25 mouse cellular contexts compared by ENCODE assay signal in genomic region chr10:53537596-53537995, GRCm38 (mm10). TPM values are rescaled to one million over a fixed set of nuclear protein-coding genes. Genes with fewer than 3 reads are reported as not detected.
DNase-seq lines count a peak whose midpoint lies in the region; ATAC-seq and TF ChIP-seq lines count a peak whose summit lies in the region.
"Had no signal": no experiment of that assay in that cellular context is flagged by ENCODE, and none has a peak within 500 bp of the region (broad histone marks: within the 10 kb centered on the region; RNA-seq: fewer than 3 reads in every experiment).

No protein-coding gene starts in this region.

- no peak overlapping the region for H3K9ac ChIP-seq in embryonic facial prominence, embryonic 14.5 days (ENCODE audit: low read depth, low read length)
- H3K9ac ChIP-seq in hindbrain, postnatal 0 days (replicated peaks; ENCODE audit: low read length), result no peak overlapping the region
- H3K9ac ChIP-seq in hindbrain, embryonic 11.5 days (ENCODE audit: low read depth, low read length), result no peak overlapping the region
- no peak overlapping the region for H3K9ac ChIP-seq in midbrain, embryonic 16.5 days (ENCODE audit: low read depth, low read length)
- H3K9ac ChIP-seq: embryonic facial prominence, embryonic 13.5 days; heart, embryonic 12.5 days; heart, embryonic 15.5 days; hindbrain, embryonic 14.5 days had no signal

- whole genome bisulfite sequencing in embryonic facial prominence, embryonic 14.5 days, result 74% methylated on average over 7 of the region's 7 CpGs
- WGBS in embryonic facial prominence, embryonic 10.5 days, result 83% methylated on average over 7 of the region's 7 CpGs
- 75% methylated on average over 7 of the region's 7 CpGs for WGBS in hindbrain, postnatal 0 days
- 83% methylated on average over 7 of the region's 7 CpGs for WGBS in hindbrain, embryonic 11.5 days
- 79% methylated on average over 7 of the region's 7 CpGs for WGBS in midbrain, embryonic 10.5 days
- 68% methylated on average over 7 of the region's 7 CpGs for WGBS in midbrain, embryonic 16.5 days

- no peaks in the 10 kb centered on the region for H3K9me3 ChIP-seq in embryonic facial prominence, embryonic 14.5 days (ENCODE audit: control insufficient read depth, low read length)
- H3K9me3 ChIP-seq in embryonic facial prominence, embryonic 10.5 days, result no peaks in the 10 kb centered on the region
- no peaks in the 10 kb centered on the region for H3K9me3 ChIP-seq in hindbrain, postnatal 0 days (ENCODE audit: low read length)
- H3K9me3 ChIP-seq in hindbrain, embryonic 11.5 days (ENCODE audit: control insufficient read depth, low read length), result no peaks in the 10 kb centered on the region
- H3K9me3 ChIP-seq in midbrain, embryonic 10.5 days (replicated peaks), result no peaks in the 10 kb centered on the region
- H3K9me3 ChIP-seq in midbrain, embryonic 16.5 days (replicated peaks; ENCODE audit: control insufficient read depth, low read length, poor library complexity, severe bottlenecking), result no peaks in the 10 kb centered on the region
- H3K9me3 ChIP-seq: embryonic facial prominence, embryonic 13.5 days; forebrain, embryonic 10.5 days; heart, embryonic 12.5 days; heart, embryonic 15.5 days; hindbrain, embryonic 10.5 days had no signal

- no peak overlapping the region for H3K27ac ChIP-seq in embryonic facial prominence, embryonic 14.5 days (replicated peaks; ENCODE audit: low read depth, low read length)
- H3K27ac ChIP-seq in embryonic facial prominence, embryonic 10.5 days (replicated peaks), result no peak overlapping the region
- no peak overlapping the region for H3K27ac ChIP-seq in hindbrain, postnatal 0 days
- H3K27ac ChIP-seq in hindbrain, embryonic 11.5 days (ENCODE audit: low read depth, low read length), result no peak overlapping the region
- H3K27ac ChIP-seq in midbrain, embryonic 10.5 days (replicated peaks), result peak overlapping the region; percentile 38; the same call in 1 of the 2 replicates
- H3K27ac ChIP-seq in midbrain, embryonic 16.5 days (ENCODE audit: low read length), result no peak overlapping the region
- H3K27ac ChIP-seq: embryonic facial prominence, embryonic 13.5 days; forebrain, embryonic 10.5 days; heart, embryonic 15.5 days; hindbrain, embryonic 10.5 days; hindbrain, embryonic 14.5 days had no signal

- no peak overlapping the region for H3K4me3 ChIP-seq in embryonic facial prominence, embryonic 14.5 days (ENCODE audit: low read depth, low read length)
- no peak overlapping the region for H3K4me3 ChIP-seq in embryonic facial prominence, embryonic 10.5 days
- H3K4me3 ChIP-seq in hindbrain, postnatal 0 days (ENCODE audit: low read length), result no peak overlapping the region
- no peak overlapping the region for H3K4me3 ChIP-seq in hindbrain, embryonic 11.5 days (ENCODE audit: low read depth, low read length)
- H3K4me3 ChIP-seq in midbrain, embryonic 10.5 days, result no peak overlapping the region
- no peak overlapping the region for H3K4me3 ChIP-seq in midbrain, embryonic 16.5 days (ENCODE audit: low read depth, low read length)
- H3K4me3 ChIP-seq: embryonic facial prominence, embryonic 13.5 days; forebrain, embryonic 10.5 days; heart, embryonic 12.5 days; heart, embryonic 15.5 days; hindbrain, embryonic 10.5 days had no signal

- no peaks in the 10 kb centered on the region for H3K27me3 ChIP-seq in embryonic facial prominence, embryonic 14.5 days (replicated peaks; ENCODE audit: control insufficient read depth, insufficient read depth, low read length)
- H3K27me3 ChIP-seq in embryonic facial prominence, embryonic 10.5 days (replicated peaks; ENCODE audit: low read depth, poor library complexity, severe bottlenecking), result no peaks in the 10 kb centered on the region
- H3K27me3 ChIP-seq in hindbrain, postnatal 0 days (ENCODE audit: insufficient read depth, low read length), result no peaks in the 10 kb centered on the region
- H3K27me3 ChIP-seq in hindbrain, embryonic 11.5 days (ENCODE audit: control insufficient read depth, insufficient read depth, low read length), result no peaks in the 10 kb centered on the region
- no peaks in the 10 kb centered on the region for H3K27me3 ChIP-seq in midbrain, embryonic 10.5 days (ENCODE audit: low read depth, poor library complexity, severe bottlenecking)
- H3K27me3 ChIP-seq in midbrain, embryonic 16.5 days (ENCODE audit: control insufficient read depth, insufficient read depth, low read depth, low read length), result no peaks in the 10 kb centered on the region
- H3K27me3 ChIP-seq: embryonic facial prominence, embryonic 13.5 days; heart, embryonic 12.5 days; heart, embryonic 15.5 days had no signal

- TF ChIP-seq CTCF in hindbrain, postnatal 0 days (IDR thresholded peaks at IDR 0.05; ENCODE audit: low read depth), result no peak

- H3K36me3 ChIP-seq in embryonic facial prominence, embryonic 14.5 days (ENCODE audit: control insufficient read depth, insufficient read depth, low read length), result peaks cover 47% of the 10 kb centered on the region
- peaks cover 40% of the 10 kb centered on the region for H3K36me3 ChIP-seq in embryonic facial prominence, embryonic 10.5 days (replicated peaks)
- H3K36me3 ChIP-seq in hindbrain, postnatal 0 days (ENCODE audit: insufficient read depth, low read length), result peaks cover 3% of the 10 kb centered on the region; the same call in 1 of the 2 replicates
- no peaks in the 10 kb centered on the region; the same call in 1 of the 2 replicates for H3K36me3 ChIP-seq in hindbrain, embryonic 11.5 days (ENCODE audit: control insufficient read depth, insufficient read depth, low read length)
- peaks cover 47% of the 10 kb centered on the region for H3K36me3 ChIP-seq in midbrain, embryonic 10.5 days
- H3K36me3 ChIP-seq in midbrain, embryonic 16.5 days (ENCODE audit: control insufficient read depth, insufficient read depth, low read length), result 0 out of 2 replicates have a peak, but pooled peaks cover 3% of the 10 kb centered on the region

- no peaks in the 10 kb centered on the region for H3K4me1 ChIP-seq in embryonic facial prominence, embryonic 14.5 days (ENCODE audit: control insufficient read depth, insufficient read depth, low read length)
- H3K4me1 ChIP-seq in embryonic facial prominence, embryonic 10.5 days, result no peaks in the 10 kb centered on the region
- no peaks in the 10 kb centered on the region for H3K4me1 ChIP-seq in hindbrain, postnatal 0 days (ENCODE audit: insufficient read depth, low read length)
- H3K4me1 ChIP-seq in hindbrain, embryonic 11.5 days (replicated peaks; ENCODE audit: control insufficient read depth, insufficient read depth, low read length), result no peaks in the 10 kb centered on the region
- no peaks in the 10 kb centered on the region; the same call in 1 of the 2 replicates for H3K4me1 ChIP-seq in midbrain, embryonic 10.5 days
- no peaks in the 10 kb centered on the region for H3K4me1 ChIP-seq in midbrain, embryonic 16.5 days (ENCODE audit: control insufficient read depth, insufficient read depth, low read length)
- H3K4me1 ChIP-seq: forebrain, embryonic 10.5 days; heart, embryonic 15.5 days; hindbrain, embryonic 10.5 days had no signal

- ATAC-seq in embryonic facial prominence, embryonic 14.5 days (ENCODE audit: low read depth), result no peak
- ATAC-seq in hindbrain, postnatal 0 days, result peak; percentile 51; the same call in 1 of the 2 replicates
- no peak for ATAC-seq in hindbrain, embryonic 11.5 days (ENCODE audit: low FRiP score)
- ATAC-seq in midbrain, embryonic 16.5 days, result no peak
- ATAC-seq: activated CD4-positive, CD25-positive, alpha-beta regulatory T cell, adult 4 months; forebrain, embryonic 14.5 days had no signal

- no peak overlapping the region for H3K4me2 ChIP-seq in embryonic facial prominence, embryonic 14.5 days (ENCODE audit: low read depth, low read length)
- no peak overlapping the region for H3K4me2 ChIP-seq in hindbrain, postnatal 0 days (ENCODE audit: low read depth, low read length)
- H3K4me2 ChIP-seq in hindbrain, embryonic 11.5 days (replicated peaks; ENCODE audit: low read depth, low read length), result no peak overlapping the region
- no peak overlapping the region for H3K4me2 ChIP-seq in midbrain, embryonic 16.5 days (ENCODE audit: low read length)
- H3K4me2 ChIP-seq: embryonic facial prominence, embryonic 13.5 days; heart, embryonic 12.5 days; heart, embryonic 15.5 days; hindbrain, embryonic 14.5 days had no signal

- peak; percentile 49 for DNase-seq in embryonic facial prominence, embryonic 14.5 days (ENCODE audit: low spot score)
- no peak for DNase-seq in embryonic facial prominence, embryonic 10.5 days (ENCODE audit: low spot score)
- peak; percentile 4 for DNase-seq in hindbrain, postnatal 0 days (ENCODE audit: low spot score)
- DNase-seq in hindbrain, embryonic 11.5 days (ENCODE audit: low spot score), result no peak
- DNase-seq in midbrain, embryonic 10.5 days (ENCODE audit: low spot score), result no peak
- DNase-seq in brain, adult 2 months (ENCODE audit: low read depth, low spot score), result peak; percentile 32
- no peak for DNase-seq in gastrocnemius, postnatal 25 days
- DNase-seq: adrenal gland, postnatal 10 days; adrenal gland, postnatal 36 days; cerebellum, adult 11 months; cerebellum, adult 2 months; cerebellum, adult 9-11 months; cerebellum, postnatal 25 days; gastrocnemius, postnatal 36 days; heart, postnatal 10 days; heart, postnatal 36 days had no signal

RNA-seq across cellular contexts. Expression of gene Asf1a, which starts 59.0 kb away (rescaled TPM):
- polyA plus RNA-seq in embryonic facial prominence, embryonic 14.5 days (2014; fragmentation: Nextera tagmentation; extraction: Ambion mirVana), result 94.9 and 102 TPM in 2 replicates
- polyA plus RNA-seq in embryonic facial prominence, embryonic 10.5 days (2016; fragmentation: Nextera tagmentation; extraction: Ambion mirVana), result 163 and 164 TPM in 2 replicates
- total RNA-seq in hindbrain, postnatal 0 days (2014; rRNA removed), result 25.2 and 25.6 TPM in 2 replicates
- 67.2 and 68.4 TPM in 2 replicates for polyA plus RNA-seq in hindbrain, postnatal 0 days (2015; fragmentation: Nextera tagmentation; extraction: Ambion mirVana)
- 165 and 167 TPM in 2 replicates for polyA plus RNA-seq in hindbrain, embryonic 11.5 days (2014; fragmentation: Nextera tagmentation; extraction: Ambion mirVana)
- 162 and 167 TPM in 2 replicates for polyA plus RNA-seq in midbrain, embryonic 10.5 days (2016; fragmentation: Nextera tagmentation; extraction: Ambion mirVana)
- 51.2 and 59.4 TPM in 2 replicates for polyA plus RNA-seq in midbrain, embryonic 16.5 days (2015; fragmentation: Nextera tagmentation; extraction: Ambion mirVana)
- 10 to 100 TPM; 16.7 to 17.2 TPM for total RNA-seq in gastrocnemius, postnatal 25 days (2021)

Comparison
In these comparisons a context has a peak if more than half of its experiments do, and no peak if none do; other contexts are left out.
1. DNase-seq: peak in embryonic facial prominence, embryonic 14.5 days (single experiment), hindbrain, postnatal 0 days (single experiment) and brain, adult 2 months (single experiment); none in embryonic facial prominence, embryonic 10.5 days (single experiment), hindbrain, embryonic 11.5 days (single experiment), midbrain, embryonic 10.5 days (single experiment) and gastrocnemius, postnatal 25 days (single experiment).